7 mouse cellular contexts compared by ENCODE assay signal in genomic region chr14:123371522-123371921, GRCm38 (mm10).
DNase-seq lines count a peak whose midpoint lies in the region; ATAC-seq and TF ChIP-seq lines count a peak whose summit lies in the region.

No protein-coding gene starts in this region.

- no peak overlapping the region for H3K4me2 ChIP-seq in lung, embryonic 14.5 days
- no peak overlapping the region for H3K4me2 ChIP-seq in embryonic facial prominence, embryonic 12.5 days (replicated peaks)

- H3K9me3 ChIP-seq in lung, embryonic 14.5 days (ENCODE audit: low read depth, low read length) = no peaks in the 10 kb centered on the region
- H3K9me3 ChIP-seq in embryonic facial prominence, embryonic 12.5 days = no peaks in the 10 kb centered on the region

- DNase-seq in lung, embryonic 14.5 days = peak; percentile 73
- DNase-seq in lung, postnatal 4 days = no peak
- peak; percentile 55 for DNase-seq in ZHBTc4 (ENCODE audit: low read depth, low spot score)
- DNase-seq in kidney, postnatal 10 days = peak; percentile 19
- DNase-seq in thymus, postnatal 0 days (ENCODE audit: low spot score) = no peak
- no peak for DNase-seq in B cell, adult 2 months

- no peaks in the 10 kb centered on the region for H3K36me3 ChIP-seq in lung, embryonic 14.5 days (ENCODE audit: insufficient read depth)
- no peaks in the 10 kb centered on the region for H3K36me3 ChIP-seq in embryonic facial prominence, embryonic 12.5 days

- WGBS in lung, embryonic 14.5 days = 13% methylated on average over 9 of the region's 9 CpGs
- 10% methylated on average over 9 of the region's 9 CpGs for WGBS in embryonic facial prominence, embryonic 12.5 days

- H3K4me3 ChIP-seq in lung, embryonic 14.5 days (ENCODE audit: low read depth, low read length) = no peak overlapping the region
- H3K4me3 ChIP-seq in embryonic facial prominence, embryonic 12.5 days = no peak overlapping the region

- no peaks in the 10 kb centered on the region for H3K27me3 ChIP-seq in lung, embryonic 14.5 days (ENCODE audit: insufficient read depth, low read length)
- H3K27me3 ChIP-seq in embryonic facial prominence, embryonic 12.5 days = no peaks in the 10 kb centered on the region

- no peak overlapping the region for H3K27ac ChIP-seq in lung, embryonic 14.5 days (ENCODE audit: low read depth)
- no peak overlapping the region for H3K27ac ChIP-seq in embryonic facial prominence, embryonic 12.5 days

- TF ChIP-seq CTCF in lung, embryonic 14.5 days (IDR thresholded peaks at IDR 0.05; ENCODE audit: low read depth) = peak; percentile 77

- H3K9ac ChIP-seq in lung, embryonic 14.5 days = no peak overlapping the region
- H3K9ac ChIP-seq in embryonic facial prominence, embryonic 12.5 days = no peak overlapping the region

- ATAC-seq in lung, embryonic 14.5 days (ENCODE audit: insufficient read depth) = peak; percentile 81
- 0 out of 2 replicates have a peak, but pooled peaks have one; percentile 67 for ATAC-seq in embryonic facial prominence, embryonic 12.5 days (ENCODE audit: insufficient number of reproducible peaks, insufficient read depth, low FRiP score, low TSS enrichment)

- H3K4me1 ChIP-seq in lung, embryonic 14.5 days (ENCODE audit: insufficient read depth) = no peaks in the 10 kb centered on the region
- no peaks in the 10 kb centered on the region for H3K4me1 ChIP-seq in embryonic facial prominence, embryonic 12.5 days

Comparison
In these comparisons a context has a peak if more than half of its experiments do, and no peak if none do; other contexts are left out.
1. DNase-seq: peak in lung, embryonic 14.5 days (single experiment), ZHBTc4 (single experiment) and kidney, postnatal 10 days (single experiment); none in lung, postnatal 4 days (0 of 2), thymus, postnatal 0 days (single experiment) and B cell, adult 2 months (0 of 2).